Mouse (Mus musculus): ENCODE measurements around the gene BC004004. TPM values are rescaled to one million over a fixed set of nuclear protein-coding genes. Genes with fewer than 3 reads are reported as not detected.
A peak's percentile ranks its signal among the peaks of the same experiment; 100 is the strongest.

The BC004004 gene
- polyA plus RNA-seq, 1 experiment from 2014 or later: 58.2 TPM

DNA sequence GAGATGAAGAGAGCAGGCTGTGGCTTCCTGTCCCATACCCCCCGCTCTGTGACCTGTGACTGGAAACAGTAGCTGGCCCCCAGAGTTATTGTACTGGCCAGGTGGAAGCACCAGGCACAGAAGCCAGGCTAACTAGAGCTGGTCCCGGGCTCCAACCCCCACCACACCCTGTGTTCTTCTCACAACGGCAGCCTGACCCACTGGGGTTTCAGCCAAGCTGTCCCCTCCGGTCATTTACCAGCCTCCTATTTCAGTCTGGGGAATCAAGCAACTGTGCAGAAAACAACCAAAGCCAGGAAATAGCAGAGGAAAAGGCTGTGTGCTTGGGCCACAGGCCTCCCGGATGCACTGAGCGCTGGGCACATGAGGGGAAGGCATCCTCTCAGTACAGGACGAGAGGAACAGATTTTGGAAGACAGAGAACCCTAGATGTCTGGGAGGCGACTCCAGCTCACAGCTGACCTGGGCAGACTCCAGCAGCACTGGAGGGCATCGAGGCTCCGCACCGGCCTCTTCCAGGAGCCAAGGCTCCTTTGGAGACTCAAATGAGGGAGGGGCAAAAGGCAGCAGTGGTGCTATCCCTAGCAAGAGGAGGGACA, 70.7 kb downstream of the BC004004 start:
- H3K36me3 ChIP-seq (ENCODE audit: control insufficient read depth, insufficient read depth, low read length): peaks cover 16% of the 10 kb centered on the region; the same call in 1 of the 2 replicates
- WGBS: 91% methylated on average over 11 of the region's 11 CpGs
- DNase-seq (ENCODE audit: low spot score) (no peak), ATAC-seq (replicated peaks; ENCODE audit: low FRiP score) (no peak)
- no peaks in the 10 kb centered on the region for H3K27me3 ChIP-seq (ENCODE audit: control insufficient read depth, insufficient read depth, low read length)
- H3K4me3 ChIP-seq (ENCODE audit: low read depth, low read length): no peak overlapping the region
- H3K9ac ChIP-seq (ENCODE audit: low read length): no peak overlapping the region
- H3K4me1 ChIP-seq (replicated peaks; ENCODE audit: control insufficient read depth, insufficient read depth, low read length): peaks cover 7% of the 10 kb centered on the region
- H3K9me3 ChIP-seq (ENCODE audit: control insufficient read depth, low read length): no peaks in the 10 kb centered on the region
- H3K4me2 ChIP-seq (ENCODE audit: low read depth, low read length, severe bottlenecking): no peak overlapping the region
- no peak overlapping the region for H3K27ac ChIP-seq (ENCODE audit: low read depth, low read length)

GRCm38 (mm10) chr17:29340406-29341261, 72.0 kb downstream of the BC004004 start:
- peaks cover 7% of the 10 kb centered on the region for H3K4me1 ChIP-seq (replicated peaks; ENCODE audit: control insufficient read depth, insufficient read depth, low read length)
- no peak for ATAC-seq (replicated peaks; ENCODE audit: low FRiP score)
- 84% methylated on average over 18 of the region's 18 CpGs for WGBS
- H3K9me3 ChIP-seq (ENCODE audit: control insufficient read depth, low read length): no peaks in the 10 kb centered on the region
- no peaks in the 10 kb centered on the region for H3K27me3 ChIP-seq (ENCODE audit: control insufficient read depth, insufficient read depth, low read length)
- H3K27ac ChIP-seq (ENCODE audit: low read depth, low read length): no peak overlapping the region
- no peak overlapping the region for H3K4me2 ChIP-seq (ENCODE audit: low read depth, low read length, severe bottlenecking)
- H3K9ac ChIP-seq (ENCODE audit: low read length): no peak overlapping the region
- DNase-seq (ENCODE audit: low spot score): no peak
- H3K36me3 ChIP-seq (ENCODE audit: control insufficient read depth, insufficient read depth, low read length): peaks cover 16% of the 10 kb centered on the region; the same call in 1 of the 2 replicates
- no peak overlapping the region for H3K4me3 ChIP-seq (ENCODE audit: low read depth, low read length)

- no peak overlapping the region for H3K4me3 ChIP-seq (ENCODE audit: low read depth, low read length)
- H3K9me3 ChIP-seq (ENCODE audit: control insufficient read depth, low read length): no peaks in the 10 kb centered on the region
- ATAC-seq (replicated peaks; ENCODE audit: low FRiP score): no peak; the same call in 1 of the 2 replicates
- H3K36me3 ChIP-seq (ENCODE audit: control insufficient read depth, insufficient read depth, low read length): peaks cover 11% of the 10 kb centered on the region; the same call in 1 of the 2 replicates
- no peaks in the 10 kb centered on the region for H3K27me3 ChIP-seq (ENCODE audit: control insufficient read depth, insufficient read depth, low read length)
- H3K4me1 ChIP-seq (replicated peaks; ENCODE audit: control insufficient read depth, insufficient read depth, low read length): peaks cover 11% of the 10 kb centered on the region
- no peak overlapping the region; the same call in 1 of the 2 replicates for H3K9ac ChIP-seq (ENCODE audit: low read length)
- H3K4me2 ChIP-seq (ENCODE audit: low read depth, low read length, severe bottlenecking): no peak overlapping the region
- no peak for DNase-seq (ENCODE audit: low spot score)
- 21% methylated on average over 9 of the region's 9 CpGs for WGBS
- peak overlapping the region; percentile 19; the same call in 1 of the 2 replicates for H3K27ac ChIP-seq (ENCODE audit: low read depth, low read length)
These were observed 73.0 kb downstream of the BC004004 start for GRCm38 (mm10) chr17:29341591-29342003.

DNA sequence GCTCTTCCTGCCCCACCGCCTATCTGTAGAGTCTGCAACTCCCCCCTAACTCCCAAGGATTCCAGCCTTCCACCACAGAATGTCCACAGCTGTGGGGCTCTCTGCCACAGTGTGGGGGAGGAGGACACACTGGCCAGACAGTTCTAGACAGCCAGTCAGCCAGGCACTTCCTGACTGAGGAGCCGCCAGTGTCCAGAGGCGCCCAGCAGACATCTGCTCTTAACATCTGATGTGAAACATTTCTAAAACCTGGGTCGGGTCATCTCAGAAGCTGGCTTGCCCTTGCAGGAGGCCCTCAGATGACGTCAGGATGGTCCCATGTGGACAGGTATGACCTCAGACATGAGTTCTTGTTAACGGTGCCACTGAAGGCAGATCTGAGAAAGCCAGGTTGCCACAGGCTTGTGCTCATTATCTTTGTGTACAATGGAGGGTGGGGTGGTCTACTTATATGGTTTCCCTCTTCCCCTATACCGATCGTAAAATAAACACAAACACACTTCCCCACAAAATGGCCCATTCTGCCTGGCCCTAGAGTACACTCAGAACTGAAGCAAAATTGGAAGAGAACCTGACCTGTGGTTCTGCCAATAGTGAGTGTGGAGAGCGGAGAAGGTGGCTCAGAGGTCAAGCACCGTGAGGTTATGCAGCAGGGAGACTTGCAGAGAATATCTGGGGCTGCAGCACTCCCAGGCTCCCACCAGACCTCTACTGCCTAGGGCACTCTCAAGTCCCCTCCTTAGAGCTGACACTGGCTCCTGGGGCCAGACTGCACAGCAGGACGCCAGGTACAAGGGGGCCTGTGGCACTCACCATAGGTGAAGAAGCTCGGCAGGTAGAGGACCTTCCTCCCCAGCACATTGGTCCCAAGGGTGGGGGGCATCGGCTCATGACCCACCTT, 73.7 kb downstream of the BC004004 start:
- Histone ChIP-seq H3K9me3 (ENCODE audit: control insufficient read depth, low read length) (no peaks in the 10 kb centered on the region), H3K4me2 (ENCODE audit: low read depth, low read length, severe bottlenecking) (no peak overlapping the region), H3K27me3 (ENCODE audit: control insufficient read depth, insufficient read depth, low read length) (no peaks in the 10 kb centered on the region), H3K36me3 (ENCODE audit: control insufficient read depth, insufficient read depth, low read length) (peaks cover 9% of the 10 kb centered on the region; the same call in 1 of the 2 replicates), H3K4me3 (ENCODE audit: low read depth, low read length) (no peak overlapping the region), H3K27ac (ENCODE audit: low read depth, low read length) (peak overlapping the region; percentile 19; the same call in 1 of the 2 replicates), H3K4me1 (replicated peaks; ENCODE audit: control insufficient read depth, insufficient read depth, low read length) (peaks cover 11% of the 10 kb centered on the region), H3K9ac (ENCODE audit: low read length) (no peak overlapping the region; the same call in 1 of the 2 replicates)
- DNase-seq (ENCODE audit: low spot score): no peak
- no peak for ATAC-seq (replicated peaks; ENCODE audit: low FRiP score)
- 56% methylated on average over 13 of the region's 13 CpGs for WGBS

- peaks cover 6% of the 10 kb centered on the region; the same call in 1 of the 2 replicates for H3K36me3 ChIP-seq (ENCODE audit: control insufficient read depth, insufficient read depth, low read length)
- H3K9ac ChIP-seq (ENCODE audit: low read length): no peak overlapping the region
- peaks cover 15% of the 10 kb centered on the region for H3K4me1 ChIP-seq (replicated peaks; ENCODE audit: control insufficient read depth, insufficient read depth, low read length)
These were observed 74.7 kb downstream of the BC004004 start for GRCm38 (mm10) chr17:29343241-29343640.

GRCm38 (mm10) chr17:29345272-29345671, 76.7 kb downstream of the BC004004 start:
- H3K36me3 ChIP-seq (ENCODE audit: control insufficient read depth, insufficient read depth, low read length): no peaks in the 10 kb centered on the region
- H3K4me1 ChIP-seq (replicated peaks; ENCODE audit: control insufficient read depth, insufficient read depth, low read length): peaks cover 15% of the 10 kb centered on the region
- no peaks in the 10 kb centered on the region for H3K9me3 ChIP-seq (ENCODE audit: control insufficient read depth, low read length)
- H3K9ac ChIP-seq (ENCODE audit: low read length): no peak overlapping the region
- ATAC-seq (replicated peaks; ENCODE audit: low FRiP score) (no peak), DNase-seq (ENCODE audit: low spot score) (no peak)
- no peak overlapping the region for H3K4me3 ChIP-seq (ENCODE audit: low read depth, low read length)
- no peak overlapping the region for H3K4me2 ChIP-seq (ENCODE audit: low read depth, low read length, severe bottlenecking)
- WGBS: 96% methylated on average over 12 of the region's 12 CpGs
- no peaks in the 10 kb centered on the region for H3K27me3 ChIP-seq (ENCODE audit: control insufficient read depth, insufficient read depth, low read length)
- no peak overlapping the region for H3K27ac ChIP-seq (ENCODE audit: low read depth, low read length)

More at GRCm38 (mm10) chr17:29343241-29343640, 74.7 kb downstream of the BC004004 start:
- ATAC-seq (replicated peaks; ENCODE audit: low FRiP score) (no peak), DNase-seq (ENCODE audit: low spot score) (no peak)
- 94% methylated on average over 5 of the region's 5 CpGs for WGBS
- Histone ChIP-seq H3K9me3 (ENCODE audit: control insufficient read depth, low read length) (no peaks in the 10 kb centered on the region), H3K4me2 (ENCODE audit: low read depth, low read length, severe bottlenecking) (no peak overlapping the region), H3K4me3 (ENCODE audit: low read depth, low read length) (no peak overlapping the region), H3K27me3 (ENCODE audit: control insufficient read depth, insufficient read depth, low read length) (no peaks in the 10 kb centered on the region), H3K27ac (ENCODE audit: low read depth, low read length) (no peak overlapping the region)

DNA sequence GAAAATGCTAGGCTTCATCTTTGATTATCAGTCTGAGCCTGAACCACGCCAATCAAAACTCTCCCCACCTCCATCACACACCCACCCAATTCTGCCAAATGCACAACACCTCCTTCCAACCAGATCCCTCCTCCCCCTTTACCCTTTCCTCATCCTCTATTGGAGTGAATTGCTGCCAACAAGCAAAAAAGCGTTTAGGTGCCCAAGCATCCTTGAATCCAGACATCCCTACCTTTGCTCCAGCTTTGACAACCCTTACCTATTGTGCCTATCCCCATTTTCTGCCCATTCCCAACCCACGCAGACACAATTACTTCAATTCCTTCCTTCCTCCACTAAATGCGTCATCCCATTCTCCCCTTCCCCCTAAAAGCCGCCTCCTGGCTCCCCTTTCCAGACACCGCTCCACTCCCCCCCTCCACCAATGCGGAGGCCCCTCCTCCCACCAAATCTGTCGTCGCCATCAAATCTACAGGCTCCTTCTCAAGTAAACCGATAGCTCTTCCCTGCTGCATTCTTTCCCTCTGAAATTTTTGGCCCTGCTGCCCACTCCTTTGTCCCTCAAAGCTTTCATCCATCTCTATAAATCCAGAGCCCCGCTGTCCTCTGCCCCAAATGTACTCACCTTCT, 78.0 kb downstream of the BC004004 start:
- ATAC-seq (replicated peaks; ENCODE audit: low FRiP score): no peak
- Histone ChIP-seq H3K9me3 (ENCODE audit: control insufficient read depth, low read length) (no peaks in the 10 kb centered on the region), H3K4me3 (ENCODE audit: low read depth, low read length) (peak overlapping the region; percentile 95), H3K4me2 (ENCODE audit: low read depth, low read length, severe bottlenecking) (peak overlapping the region; percentile 67), H3K4me1 (replicated peaks; ENCODE audit: control insufficient read depth, insufficient read depth, low read length) (peaks cover 13% of the 10 kb centered on the region), H3K27me3 (ENCODE audit: control insufficient read depth, insufficient read depth, low read length) (no peaks in the 10 kb centered on the region), H3K27ac (ENCODE audit: low read depth, low read length) (peak overlapping the region; percentile 74), H3K36me3 (ENCODE audit: control insufficient read depth, insufficient read depth, low read length) (no peaks in the 10 kb centered on the region), H3K9ac (ENCODE audit: low read length) (peak overlapping the region; percentile 93)
- WGBS: 8% methylated on average over 11 of the region's 11 CpGs
- DNase-seq (ENCODE audit: low spot score): no peak
